Comparison of ENCODE assay signal across 8 mouse cellular contexts in genomic region chr17:79020984-79021335, GRCm38 (mm10). TPM values are rescaled to one million over a fixed set of nuclear protein-coding genes. Genes with fewer than 3 reads are reported as not detected.
DNase-seq lines count a peak whose midpoint lies in the region; ATAC-seq lines count a peak whose summit lies in the region.

No protein-coding gene starts in this region.

- H3K9me3 ChIP-seq in heart, embryonic 10.5 days, result no peaks in the 10 kb centered on the region

- ATAC-seq in CD4-positive, CD25-positive, alpha-beta regulatory T cell, adult 4 months, result peak; percentile 37
- ATAC-seq in granulocyte monocyte progenitor cell, adult 5-6 weeks (replicated peaks; ENCODE audit: poor library complexity, severe bottlenecking), result peak; percentile 16
- peak; percentile 23 for ATAC-seq in megakaryocyte progenitor cell, adult 5-6 weeks (replicated peaks; ENCODE audit: poor library complexity)

- H3K4me3 ChIP-seq in heart, embryonic 10.5 days, result peak overlapping the region; percentile 94

- no peak for DNase-seq in heart, embryonic 10.5 days (ENCODE audit: low spot score)
- DNase-seq in heart, adult 8-10 months (ENCODE audit: low spot score), result no peak
- no peak for DNase-seq in left cerebral cortex, adult 9 months (ENCODE audit: low spot score in 2 of 2)
- no peak for DNase-seq in gastrocnemius, postnatal 4 days (ENCODE audit: low spot score in 2 of 2)
- no peak for DNase-seq in cerebellum, adult 11-12 months

- under 1% methylated on average over 24 of the region's 24 CpGs for WGBS in heart, embryonic 10.5 days

- no peaks in the 10 kb centered on the region for H3K36me3 ChIP-seq in heart, embryonic 10.5 days

- H3K4me1 ChIP-seq in heart, embryonic 10.5 days, result peaks cover 30% of the 10 kb centered on the region

- peak overlapping the region; percentile 97 for H3K27ac ChIP-seq in heart, embryonic 10.5 days

- H3K27me3 ChIP-seq in heart, embryonic 10.5 days (ENCODE audit: insufficient read depth, poor library complexity, severe bottlenecking), result no peaks in the 10 kb centered on the region

RNA-seq across cellular contexts. Expression of gene Prkd3, which starts 0.3 kb away (rescaled TPM):
- polyA plus RNA-seq in heart, embryonic 10.5 days (2016; fragmentation: Nextera tagmentation; extraction: Ambion mirVana), result 32.3 and 32.8 TPM in 2 replicates
- total RNA-seq in heart, adult 8-10 months (2022), result 10 to 100 TPM; 14.2 to 15.5 (median 14.9) TPM
- 10 to 100 TPM in 1 of 2 experiments, 1 to 10 TPM in 1; 8.1 to 11.4 TPM for polyA plus RNA-seq in CD4-positive, CD25-positive, alpha-beta regulatory T cell, adult 4 months (2017; shearing (Covaris generic))
- total RNA-seq in granulocyte monocyte progenitor cell, adult 5-6 weeks (2014; fragmentation: Nextera tagmentation), result 44.2 and 52.7 TPM in 2 replicates
- total RNA-seq in granulocyte monocyte progenitor cell, adult 5-6 weeks (2017), result 49.8 and 51.1 TPM in 2 replicates
- 38.1 and 42.1 TPM in 2 replicates for total RNA-seq in megakaryocyte progenitor cell, adult 5-6 weeks (2015)
- total RNA-seq in megakaryocyte progenitor cell, adult 5-6 weeks (2017), result 40.9 and 42.0 TPM in 2 replicates
- 10 to 100 TPM; 37.9 to 39.6 TPM for total RNA-seq in gastrocnemius, postnatal 4 days (2021)

RNA-seq across cellular contexts. Expression of gene Qpct, which starts 30.7 kb away (rescaled TPM):
- polyA plus RNA-seq in heart, embryonic 10.5 days (2016; fragmentation: Nextera tagmentation; extraction: Ambion mirVana), result 13.3 and 25.5 TPM in 2 replicates
- 1 to 10 TPM; 3.7 to 4.7 (median 4.5) TPM for total RNA-seq in heart, adult 8-10 months (2022)
- 1 to 10 TPM; 2.3 TPM for polyA plus RNA-seq in CD4-positive, CD25-positive, alpha-beta regulatory T cell, adult 4 months (2017; shearing (Covaris generic))
- 1.1 and 4.3 TPM in 2 replicates for total RNA-seq in granulocyte monocyte progenitor cell, adult 5-6 weeks (2014; fragmentation: Nextera tagmentation)
- 0.21 and 1.6 TPM in 2 replicates for total RNA-seq in granulocyte monocyte progenitor cell, adult 5-6 weeks (2017)
- total RNA-seq in megakaryocyte progenitor cell, adult 5-6 weeks (2015), result 0.47 and 4.9 TPM in 2 replicates
- total RNA-seq in megakaryocyte progenitor cell, adult 5-6 weeks (2017), result 1.2 and 1.6 TPM in 2 replicates
- total RNA-seq in gastrocnemius, postnatal 4 days (2021), result 10 to 100 TPM; 29.0 to 31.5 TPM

Comparison
In these comparisons a context has a peak if more than half of its experiments do, and no peak if none do; other contexts are left out.
1. RNA of gene Qpct, which starts 30.7 kb away (total RNA-seq): 29.0 to 31.5 TPM in gastrocnemius, postnatal 4 days; 3.7 to 4.7 TPM in heart, adult 8-10 months, 0.47 to 4.9 TPM in megakaryocyte progenitor cell, adult 5-6 weeks and 0.21 to 4.3 TPM in granulocyte monocyte progenitor cell, adult 5-6 weeks; every median in the first group is over 4 times any median in the second.
2. Peak in every context shown above with its lines, with median percentiles within 50 percentile points of each other: ATAC-seq.